ENCODE assay signal across 15 mouse cellular contexts in genomic region chr13:101491835-101492234, GRCm38 (mm10).
A peak's percentile ranks its signal among the peaks of the same experiment; 100 is the strongest.
DNase-seq lines count a peak whose midpoint lies in the region; ATAC-seq and TF ChIP-seq lines count a peak whose summit lies in the region.
"Had no signal": no experiment of that assay in that cellular context is flagged by ENCODE, and none has a peak within 500 bp of the region (broad histone marks: within the 10 kb centered on the region; RNA-seq: fewer than 3 reads in every experiment).

No protein-coding gene starts in this region.

- no peak overlapping the region for H3K4me3 ChIP-seq in forebrain, embryonic 12.5 days (replicated peaks)
- H3K4me3 ChIP-seq in forebrain, embryonic 15.5 days, result no peak overlapping the region
- H3K4me3 ChIP-seq in left cerebral cortex, adult 2 months, result no peak overlapping the region
- H3K4me3 ChIP-seq: limb, embryonic 12.5 days had no signal

- H3K4me2 ChIP-seq in forebrain, embryonic 12.5 days, result no peak overlapping the region
- H3K4me2 ChIP-seq in forebrain, embryonic 15.5 days (replicated peaks), result no peak overlapping the region
- H3K4me2 ChIP-seq: limb, embryonic 12.5 days had no signal

- peaks cover 7% of the 10 kb centered on the region for H3K4me1 ChIP-seq in forebrain, embryonic 12.5 days
- peaks cover 7% of the 10 kb centered on the region; the same call in 1 of the 2 replicates for H3K4me1 ChIP-seq in forebrain, embryonic 15.5 days
- H3K4me1 ChIP-seq: limb, embryonic 12.5 days had no signal

- peak; percentile 41; the same call in 1 of the 2 replicates for ATAC-seq in forebrain, embryonic 12.5 days (ENCODE audit: low FRiP score)
- no peak for ATAC-seq in forebrain, embryonic 15.5 days (replicated peaks)
- ATAC-seq: forebrain, embryonic 16.5 days; hindbrain, embryonic 16.5 days had no signal

- H3K9ac ChIP-seq in forebrain, embryonic 12.5 days, result no peak overlapping the region
- no peak overlapping the region for H3K9ac ChIP-seq in forebrain, embryonic 15.5 days (replicated peaks)
- H3K9ac ChIP-seq: limb, embryonic 12.5 days; liver, embryonic 14.5 days had no signal

- no peaks in the 10 kb centered on the region for H3K27me3 ChIP-seq in forebrain, embryonic 12.5 days
- no peaks in the 10 kb centered on the region for H3K27me3 ChIP-seq in forebrain, embryonic 15.5 days
- H3K27me3 ChIP-seq: limb, embryonic 12.5 days had no signal

- H3K36me3 ChIP-seq in forebrain, embryonic 12.5 days (replicated peaks), result no peaks in the 10 kb centered on the region
- H3K36me3 ChIP-seq in forebrain, embryonic 15.5 days, result no peaks in the 10 kb centered on the region
- H3K36me3 ChIP-seq: limb, embryonic 12.5 days had no signal

- intact Hi-C loops in left cerebral cortex, adult 2 months (cut with DNase I), result loop anchor here (2.0 kb wide), 2 partner anchors 13 to 599 kb away; no protein-coding TSS in a partner anchor

- H3K27ac ChIP-seq in forebrain, embryonic 12.5 days, result no peak overlapping the region
- H3K27ac ChIP-seq in forebrain, embryonic 15.5 days (replicated peaks), result no peak overlapping the region
- H3K27ac ChIP-seq in left cerebral cortex, adult 2 months, result peak overlapping the region; percentile 90
- H3K27ac ChIP-seq: limb, embryonic 12.5 days; liver, embryonic 14.5 days had no signal

- no peak for TF ChIP-seq CTCF in left cerebral cortex, adult 2 months (IDR thresholded peaks at IDR 0.05)

- no peak for DNase-seq in left cerebral cortex, adult 2 months (ENCODE audit: extremely low spot score in 1 of 2, low spot score in 2 of 2)
- no peak for DNase-seq in left cerebral cortex, adult 8-10 months (ENCODE audit: low spot score in 2 of 2)
- DNase-seq in Muller cell, postnatal 12 days (ENCODE audit: inconsistent ontology term), result peak; percentile 28
- peak; percentile 7 for DNase-seq in mesoderm, embryonic 11.5 days (ENCODE audit: low read depth, low spot score)
- DNase-seq in spleen, adult 12 weeks (ENCODE audit: low spot score), result no peak
- DNase-seq: cerebellum, adult 18-20 months; heart, adult 18-20 months; kidney, adult 11 months; kidney, postnatal 10 days had no signal

- H3K9me3 ChIP-seq in forebrain, embryonic 12.5 days, result no peaks in the 10 kb centered on the region
- H3K9me3 ChIP-seq in forebrain, embryonic 15.5 days, result no peaks in the 10 kb centered on the region

- 31% methylated on average over 3 of the region's 3 CpGs for WGBS in forebrain, embryonic 12.5 days
- WGBS in forebrain, embryonic 15.5 days, result 25% methylated on average over 3 of the region's 3 CpGs

Comparison
In these comparisons a context has a peak if more than half of its experiments do, and no peak if none do; other contexts are left out.
1. DNase-seq: peak in Muller cell, postnatal 12 days (single experiment) and mesoderm, embryonic 11.5 days (single experiment); none in left cerebral cortex, adult 2 months (0 of 2), left cerebral cortex, adult 8-10 months (0 of 2) and spleen, adult 12 weeks (single experiment).